Mouse (Mus musculus): Measurements from ENCODE around the gene Fdx1l.

The Fdx1l gene

GRCm38 (mm10) chr9:21073044-21073840 lies at the start of gene Fdx1l, which contains the start of gene Gm49373:
Gene Fdx1l (minus strand): TSS chr9:21073614.
Gene Gm49373 (minus strand): TSS chr9:21073096.
- peak; percentile 83 for DNase-seq

- DNase-seq: no peak
These were observed 48.1 kb upstream of the Fdx1l start for GRCm38 (mm10) chr9:21121483-21121882.

- no peak for DNase-seq
These were observed 43.7 kb upstream of the Fdx1l start for GRCm38 (mm10) chr9:21117073-21117472.

GRCm38 (mm10) chr9:21115105-21115504 lies 41.7 kb upstream of the Fdx1l start:
- no peak for DNase-seq

- DNase-seq: no peak
These were observed 40.8 kb upstream of the Fdx1l start for GRCm38 (mm10) chr9:21114190-21114589.

GRCm38 (mm10) chr9:21113751-21114150 lies 40.3 kb upstream of the Fdx1l start:
- DNase-seq: no peak

GRCm38 (mm10) chr9:21107607-21108237 lies 34.3 kb upstream of the Fdx1l start:
- no peak for DNase-seq

- no peak for DNase-seq
These were observed 32.5 kb upstream of the Fdx1l start for GRCm38 (mm10) chr9:21105760-21106564.

- no peak for DNase-seq
These were observed 31.4 kb upstream of the Fdx1l start for GRCm38 (mm10) chr9:21104814-21105213.

GRCm38 (mm10) chr9:21102076-21102475 lies 28.7 kb upstream of the Fdx1l start:
- no peak for DNase-seq

- DNase-seq: no peak
These were observed 27.2 kb upstream of the Fdx1l start for GRCm38 (mm10) chr9:21100447-21101161.

GRCm38 (mm10) chr9:21097793-21098192 lies 24.4 kb upstream of the Fdx1l start:
- no peak for DNase-seq

GRCm38 (mm10) chr9:21095958-21096357 lies 22.5 kb upstream of the Fdx1l start:
- no peak for DNase-seq

- DNase-seq: no peak
These were observed 20.0 kb upstream of the Fdx1l start for GRCm38 (mm10) chr9:21093423-21093822.

GRCm38 (mm10) chr9:21091707-21092320 lies 18.4 kb upstream of the Fdx1l start, which contains the start of the genes Gm38431 and Raver1:
Gene Gm38431 (minus strand): TSS chr9:21091997.
Gene Raver1 (minus strand): TSS chr9:21092008.
- peak; percentile 97 for DNase-seq

GRCm38 (mm10) chr9:21090972-21091706 lies 17.7 kb upstream of the Fdx1l start:
- DNase-seq: peak; percentile 30

- no peak for DNase-seq
These were observed 17.1 kb upstream of the Fdx1l start for GRCm38 (mm10) chr9:21090537-21090936.

GRCm38 (mm10) chr9:21083324-21083723 lies 9.9 kb upstream of the Fdx1l start:
- DNase-seq: no peak

- no peak for DNase-seq
These were observed 7.7 kb upstream of the Fdx1l start for GRCm38 (mm10) chr9:21081127-21081526.

- no peak for DNase-seq
These were observed 2.2 kb upstream of the Fdx1l start for GRCm38 (mm10) chr9:21075625-21076024.

GRCm38 (mm10) chr9:21074173-21074572 lies 759 bp upstream of the Fdx1l start:
- no peak for DNase-seq
